Mouse (Mus musculus) cerebellum, postnatal 4 days (tissue): Measurements from ENCODE around the gene Gm49340.
"Not testable (repeated sequence)": the region's sequence is repeated elsewhere in the genome, so short reads cannot be mapped to it uniquely, and the experiment has no call there.

ENCODE experiments used
- DNase-seq, 2 experiments: peaks; one replicate each; pipeline ENCODE4 v3.0.0; 2022; ENCODE audit warnings: low spot score in 2 of 2, mixed read lengths in 1 of 2

Gene Gm49340

DNA sequence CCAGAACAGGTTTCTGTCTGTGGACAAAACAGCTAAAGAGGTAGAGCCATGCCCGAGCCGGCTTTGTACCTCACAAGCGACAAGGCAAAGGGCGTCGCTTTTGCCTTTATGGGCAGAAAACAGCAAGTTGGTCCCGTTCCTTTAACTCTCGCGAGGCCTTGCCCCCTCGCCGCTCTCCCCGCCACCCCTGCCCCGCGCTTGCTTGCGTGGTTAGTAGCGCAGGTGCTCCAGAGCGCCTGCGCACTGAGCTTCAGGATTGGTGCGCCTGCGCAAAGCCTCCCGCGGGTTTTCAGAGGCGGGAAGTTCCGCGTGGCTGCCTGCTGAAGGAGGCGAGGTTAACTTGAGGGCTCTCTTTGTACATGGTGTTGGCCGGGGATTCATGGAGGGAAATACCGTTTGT lies at the start of gene Gm49340, which contains the start of the genes Aspa and Spata22:
Gene Gm49340 (plus strand): TSS at position 300 of the 400 bp plus-strand sequence.
Gene Aspa (minus strand): TSS at position 155 of the 400 bp plus-strand sequence.
Gene Spata22 (plus strand): TSS at position 300 of the 400 bp plus-strand sequence.
- DNase-seq, result no peak

DNA sequence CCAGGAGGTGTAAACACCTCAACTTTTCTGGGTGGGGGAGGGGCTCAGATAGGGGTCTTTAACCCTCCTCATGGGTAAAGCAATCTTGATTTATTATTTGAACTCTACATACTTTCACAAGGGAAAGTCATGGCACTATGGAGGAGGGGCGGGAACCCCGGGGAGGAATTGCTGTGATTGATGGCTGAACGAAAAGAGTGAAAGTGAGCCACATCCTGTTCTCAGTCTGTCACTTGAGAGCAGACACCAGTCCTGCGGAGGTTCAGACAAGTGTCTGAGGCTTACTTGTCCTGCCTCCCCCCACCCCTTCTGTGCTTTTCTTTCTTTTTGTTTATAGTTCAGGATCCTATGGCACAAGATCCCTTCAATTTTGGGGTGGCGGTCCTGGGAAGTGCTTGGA lies 48.8 kb upstream of the Gm49340 start:
- no peak for DNase-seq

DNA sequence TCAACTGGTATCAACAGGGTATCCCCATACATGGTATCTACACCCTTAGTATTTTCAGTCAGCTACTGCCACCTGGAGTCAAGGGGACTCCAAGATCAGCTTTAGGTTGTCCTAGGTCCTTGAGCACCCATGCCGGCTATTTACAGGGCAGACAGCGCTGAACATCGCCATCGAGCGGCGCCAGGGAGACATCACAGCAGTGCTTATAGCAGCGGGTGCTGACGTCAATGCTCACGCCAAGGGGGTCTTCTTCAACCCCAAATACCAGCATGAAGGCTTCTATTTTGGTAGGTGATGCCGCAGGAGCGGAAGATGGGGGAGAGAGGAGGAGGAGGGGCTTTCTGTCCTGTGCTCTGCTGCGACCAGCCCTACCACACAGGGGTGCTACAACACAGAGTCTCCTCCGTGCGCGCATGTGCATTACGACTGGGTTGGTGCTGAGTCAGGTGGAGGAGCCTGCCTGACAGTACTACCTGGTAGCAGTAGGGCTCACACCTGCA lies 48.0 kb upstream of the Gm49340 start:
- peak; percentile 39 to 53 for DNase-seq

DNA sequence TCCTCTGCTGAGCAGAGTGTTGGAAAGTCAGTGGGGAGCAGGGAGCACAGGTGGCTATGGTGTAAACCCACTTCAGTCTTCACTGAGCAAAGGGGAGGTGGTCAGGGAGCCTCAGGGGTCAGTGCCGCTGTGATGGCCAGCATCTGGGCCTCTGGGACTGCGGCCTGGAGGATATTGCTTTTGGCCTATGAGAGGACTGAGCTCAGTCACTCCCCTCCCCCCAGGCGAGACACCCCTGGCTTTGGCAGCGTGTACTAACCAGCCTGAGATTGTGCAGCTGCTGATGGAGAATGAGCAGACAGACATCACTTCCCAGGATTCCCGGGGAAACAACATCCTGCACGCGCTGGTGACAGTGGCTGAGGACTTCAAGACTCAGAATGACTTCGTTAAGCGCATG lies 46.2 kb upstream of the Gm49340 start:
- no peak for DNase-seq

DNA sequence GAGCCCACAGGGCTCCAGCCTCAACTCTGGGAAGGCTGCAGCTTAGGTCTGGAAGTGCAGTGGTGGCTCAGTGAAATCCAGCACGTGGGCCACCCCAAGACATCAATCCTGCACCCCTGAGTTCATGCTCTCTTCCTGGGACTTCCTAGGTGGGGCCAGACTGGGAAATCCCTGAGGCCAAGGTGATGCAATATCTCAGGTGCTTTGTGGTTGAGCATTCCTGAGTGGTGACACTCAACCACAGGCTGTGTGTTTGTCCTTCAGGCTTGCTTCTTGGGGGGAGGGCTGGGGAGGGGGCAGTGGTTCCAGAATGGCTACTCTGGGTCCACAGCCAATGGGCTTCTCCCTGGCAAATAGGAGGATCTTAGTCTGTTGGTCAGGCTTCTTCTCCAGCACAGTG lies 45.6 kb upstream of the Gm49340 start:
- no peak for DNase-seq

DNA sequence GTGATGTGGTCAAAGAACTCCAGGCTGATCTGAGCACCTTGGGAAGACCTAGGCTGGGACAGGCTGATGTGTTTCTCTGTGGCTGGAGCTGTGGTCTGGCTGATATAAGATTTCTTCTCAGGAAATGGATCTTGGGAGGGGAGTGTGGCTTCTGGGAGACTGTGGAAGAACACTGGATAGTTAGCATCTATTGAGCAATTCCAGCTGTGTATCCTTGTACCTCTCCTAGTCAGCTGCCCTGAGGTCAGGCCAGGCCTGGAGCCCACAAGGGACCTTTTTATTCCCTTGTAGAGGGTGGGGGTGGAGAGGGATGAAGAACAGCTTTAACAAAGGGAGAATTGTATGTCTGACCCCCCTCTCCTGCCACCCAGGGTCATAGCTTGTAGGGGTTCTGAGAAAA lies 45.2 kb upstream of the Gm49340 start:
- DNase-seq, result no peak

DNA sequence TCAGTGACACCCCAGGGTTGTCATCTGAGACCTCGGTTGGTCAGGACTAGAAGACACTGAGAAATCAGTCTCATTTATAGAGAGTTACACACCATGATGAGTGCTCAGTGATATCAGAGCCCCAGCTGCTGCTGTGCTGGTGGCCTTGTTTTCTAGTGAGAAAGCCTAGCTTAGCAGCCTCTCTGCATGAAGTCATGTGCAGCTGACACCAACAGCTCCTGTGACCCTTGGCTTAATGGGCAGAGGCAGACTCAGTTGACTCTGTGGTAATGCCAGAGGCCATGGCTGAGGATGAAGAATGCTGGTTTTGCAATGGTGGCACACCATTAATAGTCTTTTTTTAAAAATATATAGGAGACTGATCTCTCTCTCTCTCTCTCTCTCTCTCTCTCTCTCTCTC lies 39.9 kb upstream of the Gm49340 start:
- DNase-seq, result no peak

DNA sequence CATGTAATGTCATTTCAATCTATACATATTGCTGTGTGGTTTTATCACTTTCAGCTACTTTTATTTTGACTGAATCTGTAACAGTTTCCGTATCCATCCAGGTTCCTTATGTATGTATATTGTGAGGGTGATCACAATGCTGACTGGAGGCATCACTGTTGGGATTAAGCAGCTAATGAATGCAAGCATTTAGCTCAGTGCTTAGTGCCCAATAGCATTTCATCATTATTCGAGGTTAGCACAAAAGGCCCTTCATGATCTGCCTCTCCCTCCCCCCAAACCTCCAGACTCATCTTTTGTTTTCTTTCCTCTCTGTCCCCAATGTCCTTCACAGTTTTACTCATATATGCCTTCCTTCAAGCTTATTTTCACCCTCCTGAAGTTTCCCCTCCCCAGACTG lies 26.4 kb upstream of the Gm49340 start:
- DNase-seq, result no peak

DNA sequence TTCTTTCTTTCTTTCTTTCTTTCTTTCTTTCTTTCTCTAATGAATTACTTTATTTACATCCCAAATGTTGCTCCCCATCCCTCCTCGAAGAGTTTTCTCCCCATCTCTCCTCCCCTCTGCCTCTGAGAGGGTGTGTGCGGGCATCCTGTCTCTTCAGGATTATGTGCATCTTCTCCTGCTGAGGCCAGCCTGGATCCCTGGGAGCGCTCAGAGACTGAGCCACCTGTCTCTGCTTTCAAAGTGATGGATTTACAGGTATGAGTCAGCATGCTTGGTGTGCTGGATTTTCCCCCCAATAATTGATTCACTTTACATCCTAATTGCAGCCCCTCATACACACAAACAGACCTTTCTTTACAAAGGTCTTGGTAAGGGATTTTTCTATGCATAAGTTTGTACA lies 13.6 kb upstream of the Gm49340 start:
- DNase-seq, result no peak

DNA sequence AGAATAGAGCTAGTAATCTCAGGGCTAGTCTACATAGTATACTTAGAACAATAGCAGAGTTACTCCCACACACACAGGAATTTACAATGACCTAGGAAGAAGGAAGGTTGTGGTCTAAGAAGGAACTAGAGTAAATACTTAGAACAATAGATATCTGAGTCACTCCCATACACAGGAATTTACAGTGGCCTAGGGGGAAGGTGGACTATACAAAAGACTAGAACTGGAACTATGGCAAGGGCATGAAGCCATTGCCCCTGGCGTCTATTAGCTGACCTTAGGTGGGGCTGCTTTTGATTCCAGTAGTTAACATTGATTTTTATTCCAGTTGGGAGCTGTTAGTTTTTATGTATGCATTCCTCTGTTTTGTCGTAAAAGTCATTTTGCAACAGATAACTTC lies 11.0 kb upstream of the Gm49340 start:
- DNase-seq, result not testable (repeated sequence)

DNA sequence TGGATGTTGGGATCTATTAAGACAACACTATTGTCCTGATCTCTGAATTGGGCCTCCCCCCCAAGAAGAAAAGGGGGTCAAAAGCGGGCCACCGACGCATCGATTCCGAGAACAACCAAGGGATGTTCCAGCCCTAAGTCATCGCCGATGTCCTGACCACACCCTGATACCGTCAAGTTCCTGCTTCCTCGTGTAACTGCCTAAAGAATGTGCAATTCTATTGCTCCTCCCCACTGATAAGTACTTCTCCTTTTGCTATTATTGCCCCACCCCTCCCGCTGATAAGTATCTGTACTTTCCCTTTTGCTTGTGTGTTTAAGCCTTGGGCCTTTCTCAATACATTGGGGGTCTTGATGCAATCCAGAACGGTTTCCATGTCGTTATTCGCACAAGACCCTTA lies 8.5 kb upstream of the Gm49340 start:
- not testable (repeated sequence) for DNase-seq

DNA sequence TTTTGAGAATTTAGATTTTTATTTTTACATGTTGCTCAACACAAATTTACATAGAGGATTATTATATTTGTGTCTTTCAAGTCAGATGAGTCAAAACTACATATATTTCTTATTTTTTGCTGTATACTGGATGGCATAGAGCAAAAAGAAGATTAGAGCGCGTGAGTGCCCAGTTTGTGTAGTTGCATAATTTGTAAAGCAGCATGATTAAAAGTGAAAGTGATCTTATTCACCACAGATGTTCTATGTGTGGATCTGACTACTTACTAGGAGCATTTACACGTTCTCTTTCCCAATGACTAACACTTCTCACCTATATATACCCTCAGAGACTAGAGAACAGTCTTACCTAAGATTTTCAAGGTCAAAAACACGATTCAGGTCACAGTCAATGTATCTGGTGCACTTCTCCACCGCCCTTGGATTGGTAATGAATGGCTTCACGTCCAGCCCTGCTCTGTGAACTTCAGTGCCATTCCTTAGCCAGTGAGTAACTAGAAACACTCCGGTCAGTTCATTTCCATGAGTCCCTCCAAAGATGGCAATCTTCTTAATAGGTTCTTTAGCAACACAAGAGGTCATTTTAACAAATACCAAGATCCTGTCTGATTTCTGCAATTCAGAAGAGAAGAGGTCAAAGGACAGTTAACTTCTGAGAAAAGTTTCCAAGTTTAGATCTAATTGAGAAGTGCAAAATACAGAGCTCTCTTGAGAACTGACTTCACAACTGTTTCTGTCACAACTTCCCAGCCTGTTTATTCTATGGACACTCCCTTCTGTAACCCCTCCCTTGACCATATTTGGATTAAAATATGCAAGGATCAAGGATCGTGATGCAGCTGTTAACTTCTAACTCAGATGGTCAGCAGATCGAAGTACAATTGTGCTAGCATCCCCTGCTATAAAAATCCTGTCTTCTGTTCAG lies 5.4 kb upstream of the Gm49340 start:
- no peak for DNase-seq

DNA sequence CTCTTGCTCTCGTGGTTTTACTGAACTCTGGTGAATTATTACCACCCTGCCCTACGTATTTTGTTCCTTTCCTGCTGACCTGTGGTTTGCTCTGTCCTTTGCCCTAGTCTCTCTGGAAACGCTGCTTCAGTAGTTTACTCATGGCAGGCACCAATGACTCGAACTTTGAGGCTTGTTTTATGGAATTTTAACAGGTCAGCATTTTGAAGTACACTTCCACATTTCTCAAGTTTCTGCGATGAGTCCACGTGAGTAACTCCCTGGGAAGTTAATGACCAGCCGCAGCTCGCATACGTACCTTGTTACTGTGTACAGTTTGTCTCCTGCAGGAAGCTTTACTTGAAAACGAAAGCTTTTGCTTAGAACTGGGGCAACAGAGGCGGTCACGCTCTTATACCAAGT lies 3.1 kb upstream of the Gm49340 start:
- no peak for DNase-seq

DNA sequence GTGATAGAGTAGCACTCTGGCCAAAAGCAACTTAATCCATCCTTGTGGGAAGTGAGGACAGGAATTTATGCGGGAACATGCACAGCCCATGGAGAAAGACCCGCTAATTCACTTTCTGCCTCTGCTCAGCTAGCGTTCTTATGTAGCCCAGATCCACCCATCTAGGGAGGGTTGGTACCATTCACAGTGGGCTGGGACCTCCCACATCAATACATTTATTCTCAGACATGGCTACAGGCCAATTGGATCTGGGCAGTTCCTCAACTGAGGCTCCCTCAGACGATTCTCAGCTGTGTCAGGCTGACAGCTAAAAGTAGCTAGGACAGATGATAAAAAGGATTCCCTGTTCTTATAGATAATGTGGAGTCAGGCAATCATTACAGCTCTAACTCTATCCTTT lies 2.2 kb upstream of the Gm49340 start:
- no peak for DNase-seq

DNA sequence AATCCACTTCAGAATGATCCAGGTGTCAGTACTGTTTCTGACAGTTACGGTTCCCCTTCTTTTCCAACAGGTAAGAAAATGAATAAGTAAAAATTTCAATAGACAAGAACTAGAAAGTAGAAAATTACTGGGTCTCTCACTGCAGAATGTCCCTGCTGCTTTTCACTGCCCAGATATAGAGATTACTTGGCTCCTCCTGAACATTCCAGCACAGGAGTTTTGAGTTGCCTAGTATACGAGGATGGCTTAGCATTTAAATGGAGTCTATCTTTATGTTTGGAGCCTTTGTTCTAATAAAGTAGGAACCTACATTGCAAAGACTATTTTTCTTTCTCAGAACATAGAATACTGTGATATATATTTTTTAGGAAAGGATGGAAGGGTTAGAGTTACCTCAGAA lies 3.8 kb downstream of the Gm49340 start:
- DNase-seq, result no peak

DNA sequence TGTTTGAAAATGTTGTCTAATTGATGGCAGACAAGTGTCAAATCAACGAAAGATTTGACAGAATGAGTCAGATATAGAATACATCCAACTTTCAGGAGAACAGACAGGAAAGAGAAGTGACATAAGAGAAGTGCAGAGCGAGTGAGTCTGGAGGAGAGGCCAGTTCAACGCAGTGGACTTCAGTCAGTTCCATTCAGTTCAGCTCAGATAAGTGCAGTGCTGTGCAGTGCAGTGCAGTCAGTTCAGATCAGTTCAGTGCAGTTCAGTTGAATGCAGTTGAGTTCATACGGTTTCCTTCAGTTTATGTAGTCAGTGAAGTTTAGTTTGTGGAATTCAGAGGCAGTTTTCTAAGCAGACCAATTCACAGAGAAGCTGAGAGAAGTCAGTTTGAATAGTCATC lies 7.4 kb downstream of the Gm49340 start:
- DNase-seq, result no peak

DNA sequence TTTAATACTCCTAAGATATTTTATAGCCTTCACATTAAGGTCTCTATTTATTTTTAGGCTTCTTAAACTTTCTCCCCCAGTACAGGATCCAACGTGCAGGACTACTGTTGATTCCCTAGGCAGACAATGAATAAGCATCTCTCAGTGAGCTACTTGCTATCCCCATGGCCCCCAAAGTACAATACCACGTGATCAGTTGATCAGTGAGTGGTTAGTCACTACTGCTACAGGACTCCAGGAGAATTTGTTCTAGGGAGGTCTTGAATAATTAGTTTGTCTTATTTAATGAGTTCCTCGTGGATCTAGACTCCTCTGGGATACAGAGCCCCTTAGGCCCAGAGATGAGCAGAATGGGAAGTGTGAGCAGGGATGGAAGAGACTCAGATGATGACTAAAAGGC lies 20.9 kb downstream of the Gm49340 start, which contains the start of gene Olfr20:
Gene Olfr20 (plus strand): TSS at position 301 of the 400 bp plus-strand sequence.
- DNase-seq, result no peak

DNA sequence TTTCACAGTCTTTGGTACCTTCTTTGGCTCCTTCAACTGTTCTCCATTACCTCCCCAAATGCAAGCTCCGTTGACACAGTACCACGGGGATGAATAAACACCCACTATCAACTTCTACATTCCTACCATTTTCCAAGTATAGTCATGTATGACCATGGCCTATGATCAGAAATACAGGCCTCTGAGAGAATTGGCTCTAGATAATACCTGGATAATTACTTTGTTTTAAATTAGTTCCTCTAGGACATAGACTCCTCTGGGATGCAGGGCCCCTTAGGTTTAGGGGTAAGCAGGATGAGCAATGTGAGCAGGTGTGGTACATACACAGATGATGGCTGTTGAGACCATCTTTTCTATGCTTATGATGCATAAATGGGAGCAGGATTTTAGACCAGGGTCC lies 41.4 kb downstream of the Gm49340 start, which contains the start of gene Olfr376:
Gene Olfr376 (plus strand): TSS at position 301 of the 400 bp plus-strand sequence.
- no peak for DNase-seq

DNA sequence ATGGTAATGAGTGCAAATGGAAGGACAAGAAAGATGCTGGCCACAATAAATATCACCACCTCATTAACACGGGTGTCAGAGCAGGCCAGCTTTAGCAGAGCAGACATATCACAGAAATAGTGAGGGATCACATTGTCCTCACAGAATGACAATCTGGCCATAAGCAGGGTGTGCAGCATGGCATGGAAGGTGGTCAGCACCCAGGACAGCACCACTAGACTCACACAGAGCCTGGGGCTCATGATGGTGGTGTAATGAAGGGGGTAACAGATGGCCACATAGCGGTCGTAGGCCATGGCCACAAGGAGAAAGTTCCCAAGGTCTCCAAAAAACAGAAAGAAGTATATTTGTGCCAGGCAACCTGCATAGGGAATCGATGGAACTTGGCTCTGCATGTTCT lies 65.8 kb downstream of the Gm49340 start:
- DNase-seq, result no peak

DNA sequence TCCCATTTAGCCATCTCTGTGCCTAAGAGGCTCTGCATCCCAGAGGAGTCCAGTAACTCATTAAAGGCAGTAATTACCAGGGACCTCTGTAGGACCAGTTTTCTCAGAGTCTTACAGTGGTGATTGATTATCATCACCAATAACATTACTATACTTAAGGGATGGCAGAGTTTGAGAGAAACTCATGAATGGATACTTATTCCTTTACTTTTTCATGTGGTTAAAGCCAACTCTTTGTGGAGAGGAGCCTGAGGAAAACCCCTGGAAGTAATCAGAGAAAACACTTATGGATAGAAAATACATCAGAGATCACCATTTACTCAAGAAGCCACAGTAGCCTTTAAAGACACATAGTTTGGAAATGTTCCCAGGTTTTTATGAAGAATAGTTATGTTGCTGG lies 70.0 kb downstream of the Gm49340 start, which contains the start of gene Olfr1:
Gene Olfr1 (minus strand): TSS at position 101 of the 400 bp plus-strand sequence.
- DNase-seq, result no peak
